Mouse (Mus musculus): Measurements from ENCODE around the gene Ggn. TPM values are rescaled to one million over a fixed set of nuclear protein-coding genes. Genes with fewer than 3 reads are reported as not detected.

The Ggn gene
- 0.11 and 0.20 TPM in 2 replicates for polyA plus RNA-seq (2021; fragmentation: Nextera tagmentation)
- long read RNA-seq, experiment 1 = 0 reads
- long read RNA-seq, experiment 2 = 0 reads

DNA sequence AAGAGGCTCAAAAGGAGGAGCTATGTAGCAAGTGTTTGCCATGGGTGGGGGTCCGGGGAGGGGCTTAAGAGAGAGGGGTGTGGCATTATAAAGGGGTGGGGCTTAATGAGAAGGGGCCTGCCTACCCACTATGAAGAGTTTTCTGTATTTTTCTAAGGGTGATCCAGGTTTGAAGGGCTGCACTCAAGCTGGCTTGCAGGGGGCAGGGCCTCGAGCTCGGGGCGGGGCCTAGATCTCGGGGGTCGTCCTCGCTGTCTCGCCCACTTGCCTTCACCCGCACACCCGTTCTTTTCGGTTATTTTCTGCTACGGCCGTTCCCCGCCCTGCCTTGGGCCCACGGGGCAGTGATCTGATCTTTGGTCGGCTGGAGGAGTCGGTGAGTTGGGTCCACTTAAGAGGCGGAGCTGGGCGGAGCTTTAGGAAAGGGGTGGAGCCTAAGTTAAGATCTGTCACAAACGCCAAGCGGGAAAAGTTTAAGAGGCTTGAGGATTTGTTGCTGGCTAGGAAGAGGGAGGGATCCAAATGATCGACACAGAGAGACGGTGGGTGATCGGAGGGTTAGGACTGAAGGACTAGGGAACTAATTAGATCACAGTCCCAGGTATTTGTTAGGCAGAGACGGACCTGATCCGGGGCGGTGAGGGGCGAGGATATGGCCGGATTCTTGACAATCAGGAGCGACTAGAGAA is at the start of gene Ggn, which contains the start of gene Spred3:
TSS of gene Ggn (plus strand) at position 145 of the 689 bp plus-strand sequence.
TSS of gene Spred3 (minus strand) at position 346 of the 689 bp plus-strand sequence.

GRCm38 (mm10) chr7:29124970-29125369 is 45.0 kb upstream of the Ggn start, which contains the start of gene Ryr1:
TSS of gene Ryr1 (minus strand) at chr7:29125179.

DNA sequence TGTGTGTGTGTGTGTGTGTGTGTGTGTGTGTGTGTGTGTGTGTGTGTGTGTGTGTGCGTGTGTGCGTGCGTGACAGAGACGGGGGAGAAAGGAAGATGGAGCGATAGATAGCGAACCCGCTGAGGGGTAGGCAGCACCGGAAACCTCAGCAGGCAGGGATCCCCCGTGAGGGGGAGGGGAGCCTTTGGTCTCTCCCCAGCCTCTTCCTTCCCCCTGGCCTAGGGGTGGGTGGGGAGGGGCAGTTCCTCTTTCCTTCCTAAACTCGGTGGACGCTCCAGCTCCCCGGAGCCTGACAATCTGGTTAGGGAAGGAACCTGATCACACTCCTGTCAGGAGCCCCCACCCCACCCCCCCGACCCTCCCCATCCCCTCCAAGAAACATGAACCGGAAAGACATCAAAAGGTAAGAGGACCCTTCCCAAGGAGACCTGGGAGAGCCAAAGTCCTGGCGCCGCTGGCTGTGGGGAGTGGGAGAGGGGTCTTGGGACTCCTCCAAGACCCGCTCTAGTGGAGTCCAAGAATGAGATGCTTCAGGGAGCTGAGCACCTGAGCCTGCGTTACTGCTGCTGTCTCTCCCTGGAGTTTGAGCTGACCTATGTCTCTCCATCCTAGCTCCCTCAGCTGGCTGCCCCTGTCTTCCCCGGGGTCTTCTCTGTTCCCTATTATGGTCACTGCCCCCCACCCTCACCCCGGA is 35.2 kb upstream of the Ggn start, which contains the start of gene Rasgrp4:
TSS of gene Rasgrp4 (plus strand) at position 159 of the 694 bp plus-strand sequence.

DNA sequence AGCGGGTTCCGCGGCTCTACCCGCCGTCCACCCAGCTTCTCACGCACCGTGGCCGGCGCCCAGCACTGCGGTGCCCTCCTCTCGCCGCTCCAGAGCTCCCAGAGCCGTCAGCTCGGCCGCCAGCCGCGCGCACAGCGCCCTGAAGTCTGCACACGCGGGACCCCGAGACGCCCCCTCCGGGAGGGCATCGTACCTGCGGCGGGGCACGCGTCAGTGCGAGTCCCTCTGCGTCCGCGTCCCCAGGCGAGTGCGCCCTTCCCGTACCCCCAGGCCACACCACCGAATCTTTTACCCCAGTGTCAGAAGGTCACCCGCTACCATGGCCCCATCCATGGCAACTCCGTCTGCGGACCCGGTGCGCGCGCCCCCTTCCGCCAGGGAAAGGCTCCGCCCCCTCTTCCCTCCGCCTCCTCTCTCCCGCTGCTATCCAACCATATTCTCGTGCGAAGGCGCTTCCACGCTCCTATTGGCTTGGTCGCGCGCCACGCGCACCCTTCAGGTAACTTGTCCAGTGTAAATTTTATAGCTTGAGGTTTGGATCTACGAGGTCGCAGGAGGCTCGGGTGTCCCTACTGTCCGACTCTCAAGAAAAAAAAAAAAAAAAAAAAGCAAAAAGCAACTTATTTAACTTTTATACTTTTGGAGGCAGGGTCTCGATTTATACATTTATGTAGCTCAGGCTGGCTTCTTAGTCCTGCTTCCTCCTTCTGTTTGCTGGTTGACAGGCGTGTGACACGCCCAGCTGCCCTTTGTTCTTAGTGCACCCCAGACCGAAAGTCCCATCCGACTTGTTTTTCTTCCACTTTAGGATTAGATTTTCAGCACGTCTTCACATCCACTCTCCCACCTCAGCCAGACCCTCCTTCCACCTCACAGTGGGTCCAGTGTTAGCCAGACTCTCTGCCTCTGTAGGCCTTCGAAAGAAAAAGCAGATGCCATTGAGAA is 13.9 kb upstream of the Ggn start, which contains the start of gene Fam98c:
TSS of gene Fam98c (minus strand) at position 397 of the 945 bp plus-strand sequence.

DNA sequence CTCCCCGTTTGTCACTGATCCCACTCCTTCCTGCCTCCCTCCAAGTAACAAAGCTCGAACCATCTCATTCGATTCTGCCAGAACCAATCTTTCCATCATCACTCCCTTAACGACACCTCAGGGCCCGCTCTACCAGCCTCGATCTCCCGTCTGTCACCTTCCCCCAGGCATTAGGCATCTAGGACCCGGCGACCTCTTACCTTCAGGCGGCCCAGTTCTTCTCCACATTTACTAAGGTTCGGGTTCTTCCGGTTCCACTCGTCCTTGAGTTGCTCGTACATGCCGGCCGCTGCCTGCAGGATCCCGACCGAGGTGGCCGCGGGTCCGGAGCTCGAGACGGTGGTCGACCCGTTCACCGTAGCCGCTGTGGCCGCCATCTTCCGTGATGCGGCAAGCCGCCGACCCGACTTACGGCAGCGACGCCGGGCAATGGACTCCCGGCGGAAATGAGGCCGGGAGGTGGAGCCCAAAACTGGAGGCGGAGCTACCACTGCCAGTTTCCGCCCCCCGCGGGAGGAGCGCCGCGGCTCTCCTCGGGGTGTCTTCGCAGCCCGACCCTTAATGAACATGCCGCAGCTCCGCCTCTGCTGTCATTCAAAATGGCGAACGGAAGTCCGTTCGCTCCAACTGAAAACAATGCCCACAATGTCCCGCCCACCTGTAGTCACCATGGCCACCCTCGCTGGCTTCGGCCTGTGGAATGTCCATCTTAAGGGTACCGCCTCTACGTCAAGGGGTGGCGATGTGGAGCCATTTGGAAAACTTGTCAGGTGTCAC is 10.3 kb downstream of the Ggn start, which contains the start of gene Psmd8:
TSS of gene Psmd8 (minus strand) at position 625 of the 777 bp plus-strand sequence.

GRCm38 (mm10) chr7:29213675-29214082 is 43.7 kb downstream of the Ggn start, which contains the start of gene Catsperg1:
TSS of gene Catsperg1 (minus strand) at chr7:29214035.

Other genes starting within 250 kb of the Ggn start
- gene Actn4, start 207.9 kb upstream of the Ggn start, polyA plus RNA-seq (2021; fragmentation: Nextera tagmentation) = 90.7 and 101 TPM in 2 replicates
- gene Eif3k, start 188.3 kb upstream of the Ggn start, polyA plus RNA-seq (2021; fragmentation: Nextera tagmentation) = 580 and 617 TPM in 2 replicates
- 0.26 and 0.45 TPM in 2 replicates for gene Map4k1, start 188.2 kb upstream of the Ggn start, polyA plus RNA-seq (2021; fragmentation: Nextera tagmentation)
- gene Ryr1, start 45.0 kb upstream of the Ggn start, polyA plus RNA-seq (2021; fragmentation: Nextera tagmentation) = 2.2 and 2.4 TPM in 2 replicates
- 0.08 and 0.52 TPM in 2 replicates for gene Rasgrp4, start 35.4 kb upstream of the Ggn start, polyA plus RNA-seq (2021; fragmentation: Nextera tagmentation)
- gene Fam98c, start 14.0 kb upstream of the Ggn start, polyA plus RNA-seq (2021; fragmentation: Nextera tagmentation) = 60.6 and 63.0 TPM in 2 replicates
- gene Spred3, start 201 bp downstream of the Ggn start, polyA plus RNA-seq (2021; fragmentation: Nextera tagmentation) = 2.1 and 2.8 TPM in 2 replicates
- gene Psmd8, start 10.5 kb downstream of the Ggn start, polyA plus RNA-seq (2021; fragmentation: Nextera tagmentation) = 253 and 274 TPM in 2 replicates
- not detected in 2 replicates for gene Catsperg1, start 43.8 kb downstream of the Ggn start, polyA plus RNA-seq (2021; fragmentation: Nextera tagmentation)
- gene Kcnk6, start 62.3 kb downstream of the Ggn start, polyA plus RNA-seq (2021; fragmentation: Nextera tagmentation) = 0.65 and 1.0 TPM in 2 replicates
- gene Yif1b, start 68.1 kb downstream of the Ggn start, polyA plus RNA-seq (2021; fragmentation: Nextera tagmentation) = 134 and 143 TPM in 2 replicates
- gene 2200002D01Rik, start 78.3 kb downstream of the Ggn start, polyA plus RNA-seq (2021; fragmentation: Nextera tagmentation) = 0.39 and 0.77 TPM in 2 replicates
- 38.0 and 89.1 TPM in 2 replicates for gene Spint2, start 111.7 kb downstream of the Ggn start, polyA plus RNA-seq (2021; fragmentation: Nextera tagmentation)
- 13.6 and 15.6 TPM in 2 replicates for gene Ppp1r14a, start 119.1 kb downstream of the Ggn start, polyA plus RNA-seq (2021; fragmentation: Nextera tagmentation)
- gene Dpf1, start 133.7 kb downstream of the Ggn start, polyA plus RNA-seq (2021; fragmentation: Nextera tagmentation) = 43.6 and 49.5 TPM in 2 replicates